Mouse (Mus musculus) 3134 (cell line): ENCODE results near the gene Pah.

Experiments
- DNase-seq: peaks from one replicate; pipeline ENCODE4 v3.0.0-alpha.2; 2011; ENCODE audit warnings: low spot score; ENCODE audit not compliant: insufficient read length; ENCODE audit errors: extremely low read depth

Pah gene

GRCm38 (mm10) chr10:87521646-87522045 is at the start of gene Pah:
Pah (plus strand) TSS chr10:87521795.
- DNase-seq: no peak

DNA sequence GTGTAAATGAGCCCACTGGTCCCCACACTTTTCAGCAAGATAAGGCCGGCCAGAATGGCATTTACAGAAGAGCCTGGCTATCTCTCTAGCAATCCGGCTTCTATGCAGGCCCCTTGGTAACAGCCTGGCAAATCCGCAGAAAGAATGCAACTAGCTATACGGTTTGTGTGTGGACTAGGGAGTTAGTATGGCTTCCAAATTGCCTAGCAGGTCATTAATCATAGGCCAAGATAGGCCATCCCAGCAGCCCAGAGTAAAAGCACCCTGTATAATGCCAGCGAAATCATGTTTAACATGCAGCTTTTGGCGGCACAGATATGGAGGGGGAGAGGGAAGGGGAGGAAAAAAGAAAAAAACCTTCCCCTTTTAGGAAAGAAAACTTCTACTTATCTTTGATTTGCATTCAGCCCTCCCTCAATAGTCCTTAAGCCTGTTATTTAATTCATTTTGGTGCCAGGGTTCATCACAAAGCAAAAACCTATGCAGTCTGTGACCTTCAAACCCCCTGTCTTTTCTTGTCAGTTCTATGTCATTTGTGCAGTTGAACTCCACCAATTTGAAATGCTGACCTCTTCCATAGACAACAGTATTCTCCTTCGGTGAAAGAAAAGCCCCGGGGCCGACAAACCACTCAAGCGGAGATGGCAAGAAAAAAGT is 48.0 kb upstream of the Pah start:
- no peak for DNase-seq

- no peak for DNase-seq
Observed at GRCm38 (mm10) chr10:87474971-87475370, 46.6 kb upstream of the Pah start.

- DNase-seq: no peak
Observed at GRCm38 (mm10) chr10:87477895-87478294, 43.7 kb upstream of the Pah start.

- no peak for DNase-seq
Observed at GRCm38 (mm10) chr10:87484831-87485720, 36.5 kb upstream of the Pah start.

DNA sequence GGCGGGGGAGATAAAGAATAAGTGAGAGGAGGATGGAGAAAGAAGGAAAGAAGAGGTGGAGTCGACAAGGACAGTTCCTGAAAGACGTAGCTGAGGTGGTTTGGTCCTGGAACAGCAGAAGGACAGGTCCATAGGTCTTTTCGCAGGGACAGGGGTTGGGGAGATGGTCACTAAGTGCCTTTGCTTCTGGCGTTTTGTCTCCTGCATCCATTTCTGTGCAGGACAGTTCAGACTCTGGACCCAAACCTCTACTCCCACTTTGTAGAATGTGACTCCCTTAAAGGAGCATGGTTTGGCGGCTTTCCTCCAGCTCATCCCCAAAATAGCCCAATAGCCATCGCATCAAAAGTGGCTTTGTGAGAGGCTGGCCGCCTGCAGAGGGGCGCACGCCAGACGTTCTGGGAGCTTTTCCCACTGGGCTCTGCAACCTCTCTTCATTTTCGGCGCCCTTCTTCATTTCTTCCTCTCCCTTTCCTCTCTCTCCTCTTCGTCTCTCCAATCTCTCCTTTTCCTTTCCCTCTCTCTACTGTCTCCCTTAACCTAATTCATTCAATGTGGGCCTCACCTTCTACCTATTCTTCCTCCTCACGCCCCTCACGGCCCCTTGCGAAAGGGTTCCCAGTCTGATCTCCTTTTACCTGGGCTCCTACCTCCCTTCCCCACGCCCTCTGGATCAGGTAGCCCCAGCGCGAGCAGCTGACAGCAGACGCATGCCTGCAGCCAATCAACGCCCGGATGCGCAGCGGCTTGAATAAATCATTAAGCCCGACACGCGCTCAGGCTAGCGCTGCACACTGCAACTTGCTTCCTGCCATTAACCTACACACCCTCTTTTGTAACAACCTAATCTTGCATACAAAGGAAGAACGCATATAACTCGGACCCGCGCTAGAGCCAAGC is 35.6 kb upstream of the Pah start:
- no peak for DNase-seq

DNA sequence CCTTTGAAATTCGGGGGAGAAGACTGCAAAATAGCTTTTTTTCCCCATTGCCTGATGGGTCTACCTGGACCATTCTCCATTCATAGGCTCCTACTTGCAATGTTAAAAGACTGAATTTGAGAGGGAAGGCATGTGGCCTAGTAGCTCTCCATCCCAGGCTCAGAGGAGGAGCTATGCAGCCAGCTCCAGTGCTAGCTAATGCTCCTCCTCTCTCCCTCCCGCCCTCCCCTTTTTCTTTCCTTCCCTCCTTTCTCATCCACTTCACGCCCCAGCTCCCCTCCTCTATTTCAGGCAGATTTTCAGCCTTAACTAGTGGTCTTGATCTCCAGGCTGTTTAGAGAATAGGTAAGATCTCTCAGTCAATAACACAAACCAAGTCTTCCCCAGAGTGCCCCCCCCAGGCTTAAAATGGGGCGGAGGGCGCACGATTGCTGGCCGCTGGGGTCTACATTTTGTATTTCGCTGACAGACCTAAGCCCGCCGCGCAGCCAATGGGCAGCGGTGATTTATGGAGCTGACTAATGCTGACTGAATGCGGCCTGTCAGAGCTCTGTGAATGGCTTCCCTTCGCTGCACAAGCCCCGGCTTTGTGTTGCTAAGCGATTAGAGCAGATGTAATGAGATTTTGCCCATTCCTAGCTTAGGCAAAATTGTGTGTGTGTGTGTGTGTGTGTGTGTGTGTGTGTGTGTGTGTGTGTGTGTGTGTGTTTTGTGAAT is 33.0 kb upstream of the Pah start:
- DNase-seq: no peak

DNA sequence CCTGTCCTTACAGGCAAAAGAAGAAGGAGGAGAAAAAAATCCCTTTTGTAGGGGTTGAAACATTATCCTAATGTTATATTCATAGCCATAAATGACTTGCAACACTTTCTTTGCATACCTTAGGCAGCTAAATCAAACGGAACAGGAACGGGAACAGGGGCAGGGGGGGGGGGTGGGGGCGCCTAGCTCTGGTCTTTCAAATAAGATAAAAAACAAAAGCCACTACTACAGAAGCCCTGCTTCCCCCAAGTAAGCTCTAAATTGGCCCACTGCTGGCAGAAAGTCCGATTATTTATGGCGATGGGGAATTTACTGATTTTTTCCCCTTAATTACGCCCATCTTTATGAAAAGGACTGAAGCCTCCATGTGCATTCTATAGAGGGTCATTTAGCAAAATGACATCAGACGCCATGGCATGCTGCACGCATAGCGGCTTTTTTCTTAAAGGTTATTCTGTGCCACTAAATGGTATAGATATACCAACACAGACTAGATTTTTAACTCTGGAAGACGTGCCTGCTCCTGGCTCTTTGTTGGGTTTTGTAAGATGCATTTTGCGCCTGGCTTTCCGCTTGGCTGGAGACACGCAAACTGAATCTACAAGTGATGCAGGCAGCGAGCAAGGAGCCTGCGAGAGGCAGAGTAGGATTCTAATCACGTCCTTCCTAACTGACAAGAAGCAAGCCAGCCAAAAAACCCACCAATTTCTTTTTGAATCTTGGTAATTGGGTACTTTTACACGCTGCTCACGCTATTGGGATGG is 32.2 kb upstream of the Pah start:
- no peak for DNase-seq

DNA sequence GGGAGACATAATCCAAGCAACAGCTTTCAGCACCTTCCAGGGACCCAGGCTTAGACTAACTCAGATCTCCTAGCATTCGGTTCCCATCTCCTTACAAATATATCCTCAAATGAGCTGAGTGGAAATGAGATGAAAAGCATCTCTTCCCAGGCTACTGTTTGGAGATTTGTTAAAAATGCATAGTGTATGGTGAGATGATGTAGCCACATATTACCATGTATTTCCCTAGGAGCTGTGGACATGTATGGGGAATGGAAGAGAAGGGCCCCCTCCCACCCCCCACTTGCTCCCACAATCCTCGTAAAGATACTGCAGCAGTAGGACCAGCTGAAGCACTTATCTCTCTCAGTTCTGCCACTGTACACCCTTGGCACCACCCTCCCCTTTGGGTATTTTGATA is 31.3 kb upstream of the Pah start:
- no peak for DNase-seq

DNA sequence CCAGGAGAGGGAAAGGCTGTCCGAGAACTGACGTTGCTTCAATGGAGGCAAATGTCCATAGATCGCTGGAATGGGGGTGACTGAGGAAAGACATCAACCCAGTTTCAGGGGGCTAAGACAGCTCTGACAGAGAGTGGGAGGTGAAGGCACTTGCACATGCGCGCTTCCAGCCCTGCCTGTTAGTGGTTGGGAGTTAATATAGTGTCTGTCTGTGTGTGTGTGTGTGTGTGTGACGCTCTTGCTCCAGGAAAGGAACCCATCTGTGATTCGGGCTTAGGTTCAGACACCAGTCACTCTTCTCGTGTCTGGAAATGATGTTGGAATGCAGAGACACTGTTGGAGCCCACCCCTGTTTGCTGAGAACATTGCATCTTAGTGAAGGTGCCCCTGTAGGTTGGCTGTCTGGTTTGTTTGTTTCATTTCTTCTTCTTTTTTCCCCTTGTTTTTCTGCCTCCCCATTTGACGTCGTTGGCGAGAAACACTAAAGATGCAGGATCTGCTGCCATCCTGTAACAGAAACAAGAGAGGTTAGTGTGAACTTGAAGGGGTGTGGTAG is 30.0 kb upstream of the Pah start:
- no peak for DNase-seq

- no peak for DNase-seq
Observed at GRCm38 (mm10) chr10:87492332-87492660, 29.3 kb upstream of the Pah start.

DNA sequence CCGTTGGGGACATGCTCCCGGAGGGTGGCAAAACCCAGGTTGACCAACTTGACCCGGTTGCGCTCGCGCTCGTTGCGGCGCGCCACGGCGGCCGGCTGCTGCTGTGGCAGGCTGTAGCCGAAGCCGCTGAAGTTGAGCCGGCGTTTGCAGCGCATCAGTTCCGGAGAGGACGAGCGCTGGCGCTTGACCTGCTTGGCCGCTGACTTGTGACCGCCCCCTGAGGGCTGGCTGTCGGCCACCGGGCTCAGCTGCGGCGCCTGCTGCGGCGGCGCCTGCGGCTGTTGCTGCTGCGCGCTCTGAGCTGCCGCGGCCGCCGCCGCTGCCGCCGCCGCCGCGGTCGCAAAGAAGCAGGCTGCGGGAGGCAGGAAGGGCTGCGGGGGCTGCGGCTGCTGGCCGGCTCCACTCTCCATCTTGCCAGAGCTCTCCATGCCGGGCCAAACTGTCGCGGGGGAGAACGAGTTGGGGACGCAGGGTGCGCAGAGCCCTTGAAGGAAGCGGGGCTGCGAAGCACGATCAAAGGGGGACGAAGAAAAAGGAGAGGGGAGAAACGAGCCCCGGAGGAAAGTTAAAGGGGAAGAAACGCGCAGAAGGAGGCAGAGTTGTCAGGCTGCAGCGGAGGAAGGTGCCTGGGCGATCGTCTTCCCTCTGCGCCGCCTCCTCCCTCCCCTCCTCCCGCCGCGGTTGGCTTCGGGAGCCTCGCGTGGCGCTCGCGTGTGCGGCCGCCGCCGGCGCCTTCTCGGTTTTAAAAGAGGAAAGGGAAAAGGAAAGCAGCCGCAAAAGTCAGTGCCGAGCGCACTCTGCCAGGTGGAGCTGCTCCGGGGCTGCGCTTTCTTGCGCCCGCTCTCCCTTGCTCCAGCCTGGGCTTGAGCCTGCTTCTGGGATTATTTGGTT is 28.7 kb upstream of the Pah start:
- peak; percentile 18 for DNase-seq

DNA sequence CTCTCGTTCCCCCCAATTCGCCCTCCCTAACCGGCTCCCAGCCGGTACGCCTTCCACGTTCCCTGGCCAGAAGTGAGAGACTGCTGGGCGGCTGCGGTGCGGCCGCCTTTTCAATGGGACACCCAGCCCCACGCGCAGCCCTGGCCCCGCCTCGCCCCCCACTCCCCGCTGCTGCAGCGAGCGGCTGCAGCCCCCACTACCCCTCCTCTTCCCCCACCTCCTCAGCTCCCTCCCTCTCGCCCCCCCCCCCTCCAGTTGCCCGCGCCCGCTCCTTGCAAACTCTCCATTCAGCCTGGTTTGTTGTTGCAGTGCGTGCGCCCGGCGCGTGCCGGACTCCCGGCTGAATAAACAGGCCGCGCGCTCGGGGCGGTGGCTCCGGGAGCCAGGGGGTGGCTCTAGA is 28.0 kb upstream of the Pah start, which contains the start of gene Ascl1:
Ascl1 (minus strand) TSS at position 85 of the 400 bp plus-strand sequence.
- no peak for DNase-seq

DNA sequence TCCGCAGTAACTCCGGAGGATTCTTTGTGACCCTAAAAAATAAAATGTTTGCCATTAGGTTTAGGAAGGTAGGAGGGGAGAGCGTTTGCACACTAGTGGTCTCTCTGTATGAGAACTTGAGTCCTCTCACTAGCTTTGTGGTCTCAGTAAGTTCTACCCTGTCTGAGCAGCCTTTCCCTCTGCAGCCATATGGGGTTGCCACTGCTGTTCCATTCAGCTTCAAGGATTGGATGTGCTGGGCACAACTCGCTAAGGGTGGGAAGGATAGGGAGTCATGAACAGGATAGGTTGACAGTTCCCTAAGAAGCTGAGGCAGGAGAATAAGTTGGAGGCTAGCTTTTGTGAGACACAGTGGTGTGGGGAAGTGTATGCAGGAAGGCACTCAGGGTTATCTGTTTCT is 27.4 kb upstream of the Pah start:
- DNase-seq: no peak

DNA sequence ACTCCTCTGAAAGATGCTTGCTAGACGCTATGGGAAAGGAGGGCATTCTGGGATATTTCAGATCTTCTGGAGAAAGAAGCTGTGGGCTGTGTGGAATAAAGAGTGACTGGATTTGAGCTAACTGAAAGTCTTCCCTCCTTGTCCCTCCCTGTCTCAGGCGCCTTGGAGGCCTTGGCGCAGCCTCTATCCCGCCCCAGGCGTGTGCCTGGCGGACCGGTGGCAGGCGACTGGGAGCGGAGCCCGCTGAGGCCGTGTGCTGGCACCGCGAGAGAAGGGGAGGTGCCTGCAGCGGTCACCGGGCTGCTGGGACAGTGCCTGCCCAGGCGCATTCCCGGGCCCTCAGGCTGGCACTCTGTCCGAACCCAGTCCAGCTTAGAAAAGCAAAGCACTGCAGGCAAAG is 27.0 kb upstream of the Pah start:
- DNase-seq: no peak

DNA sequence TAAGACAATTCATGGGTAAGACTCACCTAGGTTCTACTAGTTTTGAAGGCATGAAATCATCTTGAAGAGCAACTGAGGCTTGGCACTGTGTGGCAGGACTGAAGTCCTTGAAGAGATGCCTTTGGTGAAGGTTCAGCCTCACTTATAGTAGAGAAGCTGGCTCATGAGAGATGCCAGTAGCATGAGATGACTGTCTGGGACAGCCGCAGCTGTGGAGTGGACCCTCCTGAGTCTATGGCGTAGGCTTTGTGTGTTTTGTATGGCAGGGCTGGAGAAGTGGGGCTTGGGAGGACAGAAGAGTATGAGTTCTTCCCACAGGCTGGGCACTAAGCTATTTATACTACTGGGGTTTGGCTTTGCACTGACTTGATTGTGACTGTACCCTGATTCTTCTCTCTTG is 24.5 kb upstream of the Pah start:
- DNase-seq: no peak

DNA sequence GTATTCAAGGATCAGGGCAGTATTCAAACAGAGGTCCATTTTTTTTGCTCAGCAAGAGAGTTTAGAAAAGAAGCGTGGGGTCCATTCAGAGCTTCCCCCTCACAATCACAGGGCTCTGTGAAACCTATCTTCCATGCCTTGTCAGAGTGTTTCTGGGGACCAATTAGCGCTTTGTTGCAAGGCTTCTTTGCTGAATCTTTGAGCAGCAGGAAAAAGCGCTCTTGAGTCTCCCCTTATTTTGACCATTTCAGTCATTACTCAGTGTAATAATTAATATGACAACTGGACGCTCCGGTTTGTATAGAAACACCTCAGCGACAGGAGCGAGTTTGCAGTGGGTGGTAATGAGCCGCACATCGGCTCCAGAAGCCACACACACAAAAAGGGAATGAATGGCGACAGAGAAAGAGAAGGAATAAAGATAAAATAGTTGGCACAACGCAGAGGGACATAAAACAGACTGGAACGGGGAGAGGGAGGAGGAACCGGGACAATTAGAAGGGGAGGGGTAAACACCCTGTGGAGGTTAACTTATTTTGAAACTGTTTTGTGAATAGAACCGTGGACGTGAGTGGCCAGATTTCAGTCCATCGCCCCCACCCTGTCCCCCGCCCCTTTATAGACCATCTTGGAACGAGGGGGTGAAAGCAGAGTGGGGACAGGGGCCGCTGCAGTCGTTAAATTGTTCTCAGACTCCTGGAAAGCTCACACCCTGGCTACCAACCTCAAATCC is 20.5 kb upstream of the Pah start:
- DNase-seq: no peak

DNA sequence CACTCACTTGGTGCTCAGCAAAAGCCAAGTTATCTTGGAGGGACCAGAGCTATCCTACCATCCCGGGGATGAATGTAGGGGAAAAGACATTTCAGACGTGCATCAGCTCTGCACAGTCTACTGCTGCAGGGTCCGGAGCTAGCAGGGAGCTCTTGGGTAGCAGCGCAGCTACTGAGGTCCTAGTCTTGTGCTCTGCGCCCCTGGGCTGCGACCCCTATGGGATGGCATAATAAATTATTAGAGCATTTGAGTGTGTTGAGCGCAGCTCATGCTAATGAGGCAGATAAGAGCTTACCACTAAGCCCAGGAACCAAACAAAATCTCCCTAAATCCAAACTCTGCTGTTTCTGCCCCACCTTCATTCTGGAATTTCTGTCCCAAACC is 19.9 kb upstream of the Pah start:
- no peak for DNase-seq
